Mouse (Mus musculus): ENCODE measurements at regions not wholly inside any gene's neighbourhood (a gene's known extent, or its start where the extent isn't known, plus 50 kb on each side); places are given as distances from the start of the nearest gene placed in this dataset.

DNA sequence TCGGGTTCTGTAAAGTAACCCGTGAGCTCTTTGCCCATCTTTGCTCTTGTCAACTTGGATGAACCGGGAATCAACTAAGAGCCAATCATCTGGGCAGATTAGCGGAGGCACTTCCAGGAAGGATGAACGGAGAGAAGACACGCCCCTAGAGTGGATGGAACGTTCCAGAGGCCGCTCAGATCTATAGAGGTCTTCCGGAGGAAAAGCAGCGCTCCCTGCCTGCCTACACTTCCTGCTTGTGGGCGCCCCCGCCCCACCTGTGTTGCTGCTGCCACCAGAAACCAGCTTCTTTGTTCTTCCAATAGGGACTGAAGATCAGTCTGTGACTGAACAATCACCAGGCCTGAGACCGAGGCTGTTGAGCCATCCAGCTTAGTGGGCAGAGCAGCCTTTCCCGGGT, 192.7 kb downstream of the Unc5cl start:
- TF ChIP-seq TAL1 (IDR thresholded peaks at IDR 0.05; ENCODE audit: low read length) (no peak), GATA1 (IDR thresholded peaks at IDR 0.05; ENCODE audit: low read length) (no peak)

Data from erythroblast, embryonic 14.5 days (primary cell).